Mouse (Mus musculus): Measurements from ENCODE around the gene Myh9. TPM values are rescaled to one million over a fixed set of nuclear protein-coding genes. Genes with fewer than 3 reads are reported as not detected.

The Myh9 gene
- polyA plus RNA-seq, 1 experiment from 2014 or later, result 34.5 TPM

DNA sequence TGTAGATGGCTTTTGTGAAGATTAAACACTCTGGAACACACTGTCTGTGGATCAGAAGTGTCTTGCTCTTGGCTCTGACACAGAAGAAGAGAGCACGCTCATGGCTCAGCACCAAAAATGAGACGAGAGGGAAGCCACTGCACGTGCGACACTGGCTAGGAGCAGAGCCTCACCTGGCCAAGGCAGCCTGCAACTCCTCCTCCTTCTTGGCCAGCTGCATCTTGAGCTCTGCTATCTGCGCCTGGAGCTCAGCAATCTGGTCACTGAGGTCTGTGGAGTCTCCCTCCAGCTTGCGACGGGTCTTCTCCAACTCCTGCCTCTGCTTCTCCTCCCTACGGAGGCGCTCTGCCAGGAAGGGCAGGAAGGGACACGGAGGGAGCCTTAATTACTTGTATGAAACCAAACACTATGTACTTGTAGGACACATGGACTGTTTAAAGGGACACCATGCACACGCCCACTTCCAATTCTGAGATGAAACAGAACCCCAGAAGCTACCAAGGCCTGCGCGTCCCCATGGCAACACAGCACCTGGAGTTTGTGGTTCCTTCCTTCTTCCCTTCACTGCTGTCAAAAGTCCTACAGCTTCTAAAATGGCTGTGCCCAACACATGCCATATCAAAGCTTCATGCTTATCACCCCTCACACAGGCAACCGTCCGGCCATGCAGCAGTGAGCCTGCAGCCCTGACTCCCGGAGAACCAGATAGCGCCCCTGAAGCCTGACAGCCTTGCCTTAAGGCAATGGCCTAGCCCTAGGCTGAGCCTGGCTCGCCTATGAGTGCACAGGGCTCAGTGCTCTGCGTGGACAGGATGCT, 68.7 kb downstream of the Myh9 start:
- no peaks in the 10 kb centered on the region for H3K9me3 ChIP-seq
- no peak for DNase-seq (ENCODE audit: low spot score)
- peaks cover 99% of the 10 kb centered on the region for H3K36me3 ChIP-seq
- no peak overlapping the region for H3K27ac ChIP-seq
- no peak overlapping the region for H3K4me3 ChIP-seq
- 88% methylated on average over 19 of the region's 19 CpGs for WGBS
- no peaks in the 10 kb centered on the region; the same call in 1 of the 2 replicates for H3K4me1 ChIP-seq
- no peaks in the 10 kb centered on the region for H3K27me3 ChIP-seq (ENCODE audit: insufficient read depth, poor library complexity, severe bottlenecking)

DNA sequence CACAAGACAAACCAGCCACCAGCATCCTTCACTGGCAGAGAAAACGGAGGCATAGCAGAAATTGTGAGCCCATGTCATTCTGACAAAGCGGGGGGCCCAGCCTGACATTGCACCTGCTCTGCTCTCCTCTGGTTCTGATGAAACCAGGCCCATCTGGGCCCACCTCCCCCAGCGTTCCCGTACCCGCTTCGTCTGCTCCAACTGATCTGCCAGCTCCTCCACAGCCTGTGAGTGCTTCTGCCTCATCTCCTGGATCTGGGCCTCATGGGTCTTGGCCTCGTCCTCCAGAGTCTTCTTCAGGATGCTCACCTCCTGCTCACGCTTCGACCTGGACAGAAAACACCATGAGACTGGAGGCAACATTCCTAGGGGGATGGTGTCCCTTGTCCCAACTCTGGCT, 71.0 kb downstream of the Myh9 start:
- H3K4me1 ChIP-seq, result no peaks in the 10 kb centered on the region; the same call in 1 of the 2 replicates
- peaks cover 99% of the 10 kb centered on the region for H3K36me3 ChIP-seq
- H3K9me3 ChIP-seq, result no peaks in the 10 kb centered on the region
- H3K27ac ChIP-seq, result no peak overlapping the region
- H3K27me3 ChIP-seq (ENCODE audit: insufficient read depth, poor library complexity, severe bottlenecking), result no peaks in the 10 kb centered on the region
- H3K4me3 ChIP-seq, result no peak overlapping the region
- no peak for DNase-seq (ENCODE audit: low spot score)
- WGBS, result 91% methylated on average over 9 of the region's 9 CpGs

DNA sequence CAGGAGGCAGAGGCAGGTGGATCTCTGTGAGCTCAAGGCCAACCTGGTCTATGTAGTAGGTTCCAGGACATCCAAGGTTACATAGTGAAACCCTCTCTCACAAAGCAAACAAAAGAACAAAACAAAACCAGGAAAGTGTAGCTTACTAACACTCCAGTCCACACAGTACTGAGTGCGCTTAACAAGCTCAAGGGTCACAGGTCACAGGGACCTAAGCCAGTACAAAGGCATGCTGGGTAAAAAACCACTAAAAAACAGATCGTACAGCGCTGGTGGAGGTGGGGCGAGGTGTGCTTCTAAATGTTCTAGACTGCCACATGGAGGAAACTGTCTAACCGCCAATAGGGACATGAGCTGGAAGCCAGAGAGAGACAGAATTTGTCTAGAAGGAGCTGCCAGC, 71.6 kb downstream of the Myh9 start:
- H3K36me3 ChIP-seq, result peaks cover 99% of the 10 kb centered on the region
- H3K4me1 ChIP-seq, result no peaks in the 10 kb centered on the region; the same call in 1 of the 2 replicates
- 95% methylated on average over 5 of the region's 5 CpGs for WGBS
- H3K9me3 ChIP-seq, result no peaks in the 10 kb centered on the region
- H3K27me3 ChIP-seq (ENCODE audit: insufficient read depth, poor library complexity, severe bottlenecking), result no peaks in the 10 kb centered on the region
- no peak for DNase-seq (ENCODE audit: low spot score)
- no peak overlapping the region for H3K27ac ChIP-seq
- H3K4me3 ChIP-seq, result no peak overlapping the region

DNA sequence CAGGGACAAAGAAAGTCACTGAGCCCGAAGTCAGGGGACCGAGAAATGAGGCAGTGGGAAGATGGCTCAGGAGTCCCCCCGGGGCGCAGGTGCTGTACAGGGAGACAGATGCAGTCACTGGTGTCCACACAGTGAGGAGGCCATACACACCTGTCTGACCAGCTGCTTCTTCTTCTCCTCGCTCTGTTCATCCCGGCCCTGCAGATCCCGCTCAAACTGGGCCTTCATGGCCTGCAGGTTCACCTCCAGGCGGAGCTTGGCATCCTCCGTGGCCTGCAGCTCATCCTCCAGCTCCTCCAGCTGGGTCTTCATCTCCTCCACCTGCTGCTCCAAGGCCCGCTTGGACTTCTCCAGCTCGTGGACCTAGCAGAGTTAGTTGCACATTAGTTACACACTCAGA, 75.0 kb downstream of the Myh9 start:
- Histone ChIP-seq H3K27me3 (ENCODE audit: insufficient read depth, poor library complexity, severe bottlenecking) (no peaks in the 10 kb centered on the region), H3K4me1 (no peaks in the 10 kb centered on the region), H3K4me3 (no peak overlapping the region), H3K27ac (no peak overlapping the region), H3K36me3 (peaks cover 100% of the 10 kb centered on the region), H3K9me3 (no peaks in the 10 kb centered on the region)
- WGBS, result 91% methylated on average over 11 of the region's 11 CpGs
- DNase-seq (ENCODE audit: low spot score), result no peak

DNA sequence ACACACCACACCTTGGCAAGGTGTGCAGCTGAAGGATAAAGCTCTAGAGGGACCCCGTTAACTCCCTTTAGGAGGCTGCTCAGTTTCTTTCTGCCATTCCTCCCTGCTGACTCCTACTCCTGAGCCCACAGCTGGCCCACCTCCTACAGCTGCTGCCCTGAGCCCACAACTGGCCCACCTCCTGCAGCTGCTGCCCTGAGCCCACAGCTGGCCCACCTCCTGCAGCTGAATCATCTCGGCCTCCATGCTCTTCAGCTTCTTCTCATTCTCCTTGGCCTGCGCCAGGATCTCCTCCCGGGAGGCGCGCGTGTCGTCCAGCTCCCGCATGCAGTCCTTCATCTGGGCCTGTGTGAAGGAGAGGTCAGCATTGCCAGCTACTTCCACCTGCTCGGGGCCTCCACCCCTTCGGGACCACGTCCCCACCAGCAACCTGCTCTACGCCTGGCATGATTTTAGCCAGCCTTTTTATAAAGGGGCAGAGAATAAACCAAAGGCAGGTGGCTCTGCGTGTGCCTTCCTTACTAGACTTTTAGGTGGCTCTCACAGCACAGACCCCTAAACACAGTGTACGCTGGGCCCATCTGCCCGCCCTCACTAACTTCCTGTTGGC, 76.4 kb downstream of the Myh9 start:
- Histone ChIP-seq H3K4me3 (no peak overlapping the region), H3K36me3 (peaks cover 100% of the 10 kb centered on the region), H3K27me3 (ENCODE audit: insufficient read depth, poor library complexity, severe bottlenecking) (no peaks in the 10 kb centered on the region), H3K9me3 (no peaks in the 10 kb centered on the region), H3K4me1 (no peaks in the 10 kb centered on the region), H3K27ac (no peak overlapping the region)
- 95% methylated on average over 16 of the region's 16 CpGs for WGBS
- DNase-seq (ENCODE audit: low spot score), result no peak

DNA sequence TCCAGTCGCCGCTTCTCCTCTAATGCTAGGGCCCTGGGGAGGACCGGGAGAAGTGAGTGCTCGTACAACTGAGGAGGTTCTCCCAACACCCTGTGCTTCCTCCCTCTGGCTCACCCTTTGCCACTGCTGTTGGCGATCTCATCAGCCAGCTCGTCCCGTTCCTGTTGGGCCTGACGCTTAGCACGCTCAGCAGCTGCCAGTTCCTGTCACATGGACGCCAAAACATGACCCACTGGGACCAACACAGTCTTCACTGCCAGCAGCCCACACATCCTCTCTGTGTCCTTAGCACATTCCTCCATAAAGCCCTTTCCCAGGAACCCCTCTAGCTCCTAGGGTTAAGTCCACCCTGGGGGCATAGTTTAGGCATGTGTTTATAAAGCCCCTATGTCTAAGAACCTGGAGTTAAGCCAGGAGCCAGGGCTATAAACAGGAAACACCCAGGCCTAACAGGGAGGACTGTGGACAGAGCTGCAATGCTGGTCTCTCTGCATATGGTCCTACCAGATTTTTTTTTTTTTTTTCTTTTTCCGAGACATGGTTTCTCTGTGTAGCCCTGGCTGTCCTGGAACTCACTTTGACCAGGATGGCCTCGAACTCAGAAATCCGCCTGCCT, 77.5 kb downstream of the Myh9 start:
- 84% methylated on average over 13 of the region's 13 CpGs for WGBS
- Histone ChIP-seq H3K27ac (no peak overlapping the region), H3K36me3 (peaks cover 100% of the 10 kb centered on the region), H3K4me3 (no peak overlapping the region), H3K9me3 (no peaks in the 10 kb centered on the region), H3K4me1 (no peaks in the 10 kb centered on the region), H3K27me3 (ENCODE audit: insufficient read depth, poor library complexity, severe bottlenecking) (no peaks in the 10 kb centered on the region)
- no peak for DNase-seq (ENCODE audit: low spot score)

DNA sequence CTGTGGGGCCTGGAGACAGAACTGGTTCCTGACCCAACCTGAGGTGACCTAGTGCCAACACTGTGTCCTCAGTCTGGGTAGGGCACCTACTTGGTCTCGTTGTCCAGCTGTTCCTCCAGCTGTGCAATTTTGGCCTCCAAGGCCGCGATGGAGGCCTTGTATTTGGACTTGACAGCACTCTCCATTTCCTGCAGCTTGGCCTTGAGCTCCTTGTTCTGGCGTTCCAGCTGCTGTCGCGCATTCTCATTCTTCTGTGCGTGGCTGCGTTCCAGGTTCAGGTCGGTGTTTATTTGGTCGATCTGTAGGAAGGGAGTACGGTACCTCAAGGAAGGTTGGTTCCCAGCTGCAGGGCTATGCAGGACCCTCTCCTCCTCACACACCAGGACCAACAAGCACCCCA, 78.3 kb downstream of the Myh9 start:
- Histone ChIP-seq H3K9me3 (no peaks in the 10 kb centered on the region), H3K4me1 (no peaks in the 10 kb centered on the region), H3K27me3 (ENCODE audit: insufficient read depth, poor library complexity, severe bottlenecking) (no peaks in the 10 kb centered on the region), H3K27ac (no peak overlapping the region), H3K4me3 (no peak overlapping the region), H3K36me3 (peaks cover 96% of the 10 kb centered on the region)
- DNase-seq (ENCODE audit: low spot score), result no peak
- WGBS, result 95% methylated on average over 11 of the region's 11 CpGs

DNA sequence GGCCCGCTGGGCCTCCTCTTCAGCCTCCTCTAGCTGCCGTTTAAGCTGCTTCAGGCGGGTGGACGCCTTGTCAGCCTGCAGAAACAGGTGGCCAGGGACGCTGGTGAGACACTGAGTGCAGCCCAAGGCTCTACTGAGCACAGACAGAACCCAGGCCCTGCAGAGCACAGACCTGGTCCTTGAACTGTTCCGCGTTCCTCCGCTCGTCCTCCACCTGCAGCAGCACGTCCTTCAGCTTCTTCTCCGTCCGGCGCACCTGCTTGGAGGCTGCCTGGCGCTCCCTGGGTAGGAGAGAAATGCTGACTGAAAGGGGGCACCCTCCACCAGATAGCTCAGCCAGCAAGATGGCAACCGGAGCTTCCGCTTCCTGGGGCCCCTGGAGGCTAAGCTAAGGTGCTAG, 78.9 kb downstream of the Myh9 start:
- WGBS, result 91% methylated on average over 16 of the region's 16 CpGs

DNA sequence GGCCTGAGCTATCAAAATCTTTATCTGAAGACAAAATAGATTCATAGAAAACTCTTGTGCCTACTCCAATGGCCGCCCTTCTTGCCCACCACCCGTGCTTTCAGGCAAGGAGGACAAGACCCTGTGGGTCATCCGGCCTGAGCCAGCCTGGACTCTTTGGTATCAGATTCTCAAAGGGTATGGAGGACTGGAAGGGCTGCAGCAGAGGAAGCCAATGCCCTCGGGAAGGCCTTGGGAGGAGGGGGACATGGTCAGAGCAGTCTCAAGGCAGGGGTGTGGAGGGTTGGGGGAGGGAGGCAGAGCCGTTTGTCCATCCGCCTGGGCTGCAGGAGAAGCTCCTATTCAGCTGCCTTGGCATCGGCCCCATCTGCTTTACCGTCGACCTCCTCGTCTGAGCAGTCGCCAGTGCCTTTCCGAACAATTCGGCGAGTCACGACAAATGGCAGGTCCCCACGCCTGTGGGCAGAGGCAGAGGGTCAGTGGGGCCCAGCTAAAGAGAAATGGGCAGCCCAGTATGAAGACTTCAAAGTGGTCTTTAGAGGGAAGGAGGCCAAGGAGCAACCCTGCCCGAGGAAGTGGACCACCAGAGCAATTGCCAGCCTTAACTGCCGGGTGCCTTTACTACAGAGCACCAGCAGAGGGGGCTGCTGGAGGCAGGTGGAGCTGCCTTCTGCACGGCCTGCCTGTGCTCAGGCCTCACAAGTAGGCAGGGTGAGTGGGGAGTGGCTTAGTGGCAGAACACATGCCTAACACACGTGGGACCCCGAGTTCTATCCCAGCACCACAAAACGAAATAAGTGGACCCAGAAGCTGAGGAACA, 80.2 kb downstream of the Myh9 start:
- H3K36me3 ChIP-seq, result peaks cover 77% of the 10 kb centered on the region

More for the DNA sequence above, 78.9 kb downstream of the Myh9 start:
- DNase-seq (ENCODE audit: low spot score), result no peak
- no peak overlapping the region for H3K27ac ChIP-seq
- no peaks in the 10 kb centered on the region for H3K9me3 ChIP-seq
- no peak overlapping the region for H3K4me3 ChIP-seq
- peaks cover 89% of the 10 kb centered on the region for H3K36me3 ChIP-seq
- no peaks in the 10 kb centered on the region for H3K4me1 ChIP-seq
- no peaks in the 10 kb centered on the region for H3K27me3 ChIP-seq (ENCODE audit: insufficient read depth, poor library complexity, severe bottlenecking)

DNA sequence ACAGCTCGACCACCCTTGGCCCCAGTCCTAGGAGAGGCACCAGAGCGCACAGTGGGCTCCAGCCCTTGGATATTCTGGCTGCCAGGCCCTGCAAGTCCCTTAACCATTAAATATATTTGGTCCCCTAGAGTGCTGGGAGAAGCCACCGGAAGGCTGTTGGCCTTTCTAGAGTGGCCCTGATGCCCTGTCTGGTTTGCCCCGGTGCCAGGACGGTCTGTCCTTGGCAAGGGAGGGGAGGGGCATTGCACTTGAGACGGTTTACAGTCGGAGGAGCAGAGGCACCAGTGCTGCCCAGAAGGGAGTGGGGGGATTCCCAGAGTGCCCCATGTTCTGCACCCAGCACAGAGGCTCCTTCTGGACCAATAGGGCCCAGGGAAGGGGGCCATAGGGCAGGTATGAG, 80.9 kb downstream of the Myh9 start:
- H3K27me3 ChIP-seq (ENCODE audit: insufficient read depth, poor library complexity, severe bottlenecking), result no peaks in the 10 kb centered on the region
- no peak overlapping the region for H3K27ac ChIP-seq
- no peak overlapping the region for H3K4me3 ChIP-seq
- peaks cover 8% of the 10 kb centered on the region; the same call in 1 of the 2 replicates for H3K4me1 ChIP-seq
- H3K9me3 ChIP-seq, result no peaks in the 10 kb centered on the region
- peaks cover 70% of the 10 kb centered on the region for H3K36me3 ChIP-seq
- 96% methylated on average over 7 of the region's 7 CpGs for WGBS
- DNase-seq (ENCODE audit: low spot score), result no peak

More for the DNA sequence above, 80.2 kb downstream of the Myh9 start:
- H3K4me1 ChIP-seq, result peaks cover 6% of the 10 kb centered on the region; the same call in 1 of the 2 replicates
- no peak overlapping the region for H3K27ac ChIP-seq
- no peak overlapping the region for H3K4me3 ChIP-seq
- H3K27me3 ChIP-seq (ENCODE audit: insufficient read depth, poor library complexity, severe bottlenecking), result no peaks in the 10 kb centered on the region
- 80% methylated on average over 22 of the region's 22 CpGs for WGBS
- H3K9me3 ChIP-seq, result no peaks in the 10 kb centered on the region
- DNase-seq (ENCODE audit: low spot score), result no peak

DNA sequence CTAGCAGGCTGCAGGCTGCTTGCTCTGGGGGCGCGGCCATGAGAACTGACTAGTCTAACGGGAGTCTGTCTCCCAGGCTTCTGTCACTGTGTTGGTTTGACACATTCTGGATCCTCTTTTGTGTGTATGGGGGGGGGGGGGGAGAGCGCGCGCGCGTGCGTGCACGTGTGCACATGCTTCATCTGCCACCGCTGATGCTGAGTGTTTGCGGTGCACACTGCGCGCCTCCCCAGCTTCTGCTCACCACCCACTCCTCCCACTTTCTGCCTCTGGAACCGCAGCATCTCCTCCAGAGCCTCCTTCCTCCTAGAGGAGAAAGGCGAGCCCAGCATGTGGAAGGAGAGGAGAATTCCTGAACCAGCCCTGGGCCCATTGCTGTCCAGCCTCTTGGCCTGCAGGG, 81.9 kb downstream of the Myh9 start:
- no peak overlapping the region for H3K4me3 ChIP-seq
- 94% methylated on average over 16 of the region's 16 CpGs for WGBS
- H3K9me3 ChIP-seq, result no peaks in the 10 kb centered on the region
- peaks cover 8% of the 10 kb centered on the region; the same call in 1 of the 2 replicates for H3K4me1 ChIP-seq
- peaks cover 59% of the 10 kb centered on the region for H3K36me3 ChIP-seq
- DNase-seq (ENCODE audit: low spot score), result no peak
- H3K27me3 ChIP-seq (ENCODE audit: insufficient read depth, poor library complexity, severe bottlenecking), result 0 out of 2 replicates have a peak, but pooled peaks cover 3% of the 10 kb centered on the region
- no peak overlapping the region for H3K27ac ChIP-seq

DNA sequence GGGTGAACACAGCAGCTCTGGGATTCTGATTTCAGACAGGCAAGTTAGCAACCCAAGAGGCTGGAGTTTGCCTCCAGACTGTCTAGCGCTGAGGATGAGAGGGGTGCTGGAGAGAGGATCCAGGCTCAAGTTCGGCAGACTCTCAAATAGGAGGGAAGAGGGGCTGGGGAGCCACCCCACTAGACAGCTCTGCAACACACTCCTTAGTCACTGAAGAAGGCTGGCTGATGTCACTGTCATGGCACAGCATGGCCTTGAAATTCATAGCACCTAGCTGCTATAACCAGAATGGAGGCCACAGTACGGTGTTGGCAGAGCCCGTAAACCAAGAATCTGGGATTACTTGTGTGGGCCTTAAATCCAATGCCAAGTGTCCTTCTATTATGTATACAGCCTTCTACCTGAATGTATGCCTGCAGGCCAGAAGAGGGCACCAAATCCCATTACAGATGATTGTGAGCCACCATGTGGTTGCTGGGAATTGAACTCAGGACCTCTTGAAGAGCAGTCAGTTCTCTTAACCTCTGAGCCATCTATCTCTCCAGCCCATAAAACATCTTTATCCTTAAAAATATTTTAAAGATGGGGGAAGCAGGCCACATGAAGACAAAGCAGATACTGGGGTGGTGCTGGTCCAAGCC, 84.3 kb downstream of the Myh9 start:
- DNase-seq (ENCODE audit: low spot score), result no peak
- Histone ChIP-seq H3K9me3 (no peaks in the 10 kb centered on the region), H3K27ac (no peak overlapping the region), H3K27me3 (ENCODE audit: insufficient read depth, poor library complexity, severe bottlenecking) (0 out of 2 replicates have a peak, but pooled peaks cover 11% of the 10 kb centered on the region), H3K4me1 (peaks cover 16% of the 10 kb centered on the region; the same call in 1 of the 2 replicates), H3K4me3 (no peak overlapping the region), H3K36me3 (peaks cover 36% of the 10 kb centered on the region)
- WGBS, result 83% methylated on average over 4 of the region's 4 CpGs
